Mouse (Mus musculus) liver, postnatal 0 days (tissue): ENCODE data around the gene Otop1. TPM values are rescaled to one million over a fixed set of nuclear protein-coding genes. Genes with fewer than 3 reads are reported as not detected.

Experiments
- ATAC-seq: fragments of 200-750 bp; cut with Nextera tagmentation; 2 replicates; pipeline ENCODE4 v1.8.0; 2017; ENCODE audit warnings: mild to moderate bottlenecking, moderate library complexity
- DNase-seq: peaks from one replicate; pipeline ENCODE4 v3.0.0-alpha.2; 2016
- H3K27ac ChIP-seq: fragments of 300-500 bp; sonication (generic); 2 replicates; pipeline ENCODE4 v1.5.1; 2014; ENCODE audit warnings: antibody characterized with exemption, moderate library complexity, mild to moderate bottlenecking, low read depth
- H3K27me3 ChIP-seq: fragments of 300-500 bp; sonication (generic); 2 replicates; pipeline ENCODE4 v1.6.1; 2014; ENCODE audit warnings: low read length, control low read depth, mixed read lengths; ENCODE audit not compliant: insufficient read depth
- H3K36me3 ChIP-seq: fragments of 300-500 bp; sonication (generic); replicated peaks from 2 replicates; pipeline ENCODE4 v1.6.1; 2014; ENCODE audit warnings: mild to moderate bottlenecking, control low read depth, low read length, moderate library complexity, mixed read lengths; ENCODE audit not compliant: insufficient read depth
- H3K4me1 ChIP-seq: fragments of 300-500 bp; sonication (generic); 2 replicates; pipeline ENCODE4 v1.6.1; 2014; ENCODE audit warnings: antibody characterized with exemption, mild to moderate bottlenecking, control low read depth; ENCODE audit not compliant: insufficient read depth
- H3K4me2 ChIP-seq: fragments of 300-500 bp; sonication (generic); 2 replicates; pipeline ENCODE4 v1.6.1; 2014; ENCODE audit warnings: low read depth, mild to moderate bottlenecking, low read length, moderate library complexity, mixed read lengths
- H3K4me3 ChIP-seq: fragments of 300-500 bp; sonication (generic); 2 replicates; pipeline ENCODE4 v1.5.1; 2014; ENCODE audit warnings: low read depth, low read length
- H3K9ac ChIP-seq: fragments of 300-500 bp; sonication (generic); replicated peaks from 2 replicates; pipeline ENCODE4 v1.6.1; 2014; ENCODE audit warnings: mild to moderate bottlenecking, moderate library complexity
- H3K9me3 ChIP-seq: fragments of 300-500 bp; sonication (generic); 2 replicates; pipeline ENCODE4 v1.6.1; 2016; ENCODE audit warnings: mild to moderate bottlenecking, control low read depth, low read length, mixed read lengths
- CTCF ChIP-seq: sonication (generic); IDR thresholded peaks from 2 replicates; pipeline ENCODE4 v1.5.1; 2016; ENCODE audit warnings: antibody characterized with exemption, low read depth
- EP300 ChIP-seq: IDR thresholded peaks from 2 replicates; pipeline ENCODE4 v1.6.1; 2016; ENCODE audit warnings: antibody characterized with exemption, low read depth, mild to moderate bottlenecking
- WGBS: fragments of 180-500 bp; shearing (Covaris S2); extraction: QIAGEN DNeasy Blood & Tissue Kit; methylation state at CpG from one replicate; pipeline ENCODE4 v1.1.7; 2014; ENCODE audit not compliant: insufficient replicate concordance; 5-methylcytosine and 5-hydroxymethylcytosine counted together
- polyA plus RNA-seq: library from polyadenylated mRNA; unstranded; fragments of >200 nt; fragmentation: Nextera tagmentation; extraction: Ambion mirVana; gene quantifications from 2 replicates; pipeline ENCODE4 v1.2.1, GENCODE M21; 2015

The Otop1 gene
- polyA plus RNA-seq, 1 experiment from 2014 or later, result not detected

DNA sequence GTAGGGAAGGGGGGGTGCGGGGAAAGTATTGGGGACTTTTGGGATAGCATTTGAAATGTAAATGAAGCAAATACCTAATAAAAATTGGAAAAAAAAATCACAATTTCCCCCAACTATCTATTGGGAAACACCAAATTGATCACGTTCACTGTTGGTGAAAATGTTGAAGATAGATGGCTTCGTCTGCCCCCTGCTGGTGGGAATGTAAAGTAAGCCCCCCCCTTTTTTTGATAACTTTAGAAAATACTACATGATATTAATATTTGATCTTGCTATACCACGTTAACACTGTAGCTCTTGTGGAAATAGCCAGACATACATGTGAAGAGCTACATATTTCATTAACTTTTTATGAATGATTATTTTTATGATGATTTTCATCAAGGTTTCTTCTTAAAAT, 20.6 kb upstream of the Otop1 start:
- no peak overlapping the region for H3K9ac ChIP-seq
- no peaks in the 10 kb centered on the region for H3K36me3 ChIP-seq
- H3K4me1 ChIP-seq, result 0 out of 2 replicates have a peak, but pooled peaks cover 2% of the 10 kb centered on the region
- no peak for ATAC-seq
- TF ChIP-seq CTCF, result peak; percentile 55
- TF ChIP-seq EP300, result no peak
- no peak overlapping the region for H3K4me3 ChIP-seq
- H3K9me3 ChIP-seq, result no peaks in the 10 kb centered on the region
- WGBS, result 33% methylated on average over 4 of the region's 4 CpGs
- no peak overlapping the region for H3K4me2 ChIP-seq
- H3K27ac ChIP-seq, result no peak overlapping the region
- DNase-seq, result no peak
- no peaks in the 10 kb centered on the region for H3K27me3 ChIP-seq

- Histone ChIP-seq H3K27ac (no peak overlapping the region), H3K4me2 (no peak overlapping the region), H3K36me3 (no peaks in the 10 kb centered on the region), H3K4me3 (no peak overlapping the region), H3K9ac (no peak overlapping the region), H3K27me3 (no peaks in the 10 kb centered on the region), H3K4me1 (peaks cover 2% of the 10 kb centered on the region; the same call in 1 of the 2 replicates), H3K9me3 (no peaks in the 10 kb centered on the region)
- TF ChIP-seq EP300 (no peak), CTCF (no peak)
- 34% methylated on average over 3 of the region's 3 CpGs for WGBS
- ATAC-seq (no peak), DNase-seq (no peak)
Observed at GRCm38 (mm10) chr5:38255644-38256043, 20.1 kb upstream of the Otop1 start.

GRCm38 (mm10) chr5:38256551-38256950, 19.2 kb upstream of the Otop1 start:
- ATAC-seq (no peak), DNase-seq (no peak)
- Histone ChIP-seq H3K27ac (no peak overlapping the region), H3K27me3 (no peaks in the 10 kb centered on the region), H3K4me3 (no peak overlapping the region), H3K36me3 (no peaks in the 10 kb centered on the region), H3K9ac (no peak overlapping the region), H3K9me3 (no peaks in the 10 kb centered on the region), H3K4me1 (peaks cover 7% of the 10 kb centered on the region), H3K4me2 (no peak overlapping the region)
- 71% methylated on average over 1 of the region's 1 CpGs for WGBS
- TF ChIP-seq CTCF, result no peak

GRCm38 (mm10) chr5:38258034-38258772, 17.6 kb upstream of the Otop1 start:
- no peak for ATAC-seq
- no peak overlapping the region for H3K9ac ChIP-seq
- no peak for TF ChIP-seq CTCF
- no peak for TF ChIP-seq EP300
- DNase-seq, result no peak
- no peak overlapping the region for H3K4me3 ChIP-seq
- H3K9me3 ChIP-seq, result no peaks in the 10 kb centered on the region
- H3K27ac ChIP-seq, result no peak overlapping the region
- H3K27me3 ChIP-seq, result no peaks in the 10 kb centered on the region
- H3K4me1 ChIP-seq, result peaks cover 7% of the 10 kb centered on the region
- WGBS, result 84% methylated on average over 8 of the region's 8 CpGs
- H3K36me3 ChIP-seq, result peaks cover 10% of the 10 kb centered on the region
- no peak overlapping the region for H3K4me2 ChIP-seq

GRCm38 (mm10) chr5:38258773-38259146, 17.0 kb upstream of the Otop1 start:
- peaks cover 15% of the 10 kb centered on the region for H3K36me3 ChIP-seq
- no peak overlapping the region for H3K27ac ChIP-seq
- no peak overlapping the region for H3K9ac ChIP-seq
- no peaks in the 10 kb centered on the region for H3K9me3 ChIP-seq
- ATAC-seq (no peak), DNase-seq (no peak)
- H3K4me2 ChIP-seq, result no peak overlapping the region
- TF ChIP-seq EP300, result no peak
- no peak for TF ChIP-seq CTCF
- 90% methylated on average over 5 of the region's 5 CpGs for WGBS
- no peak overlapping the region for H3K4me3 ChIP-seq
- H3K27me3 ChIP-seq, result no peaks in the 10 kb centered on the region
- H3K4me1 ChIP-seq, result peaks cover 7% of the 10 kb centered on the region

DNA sequence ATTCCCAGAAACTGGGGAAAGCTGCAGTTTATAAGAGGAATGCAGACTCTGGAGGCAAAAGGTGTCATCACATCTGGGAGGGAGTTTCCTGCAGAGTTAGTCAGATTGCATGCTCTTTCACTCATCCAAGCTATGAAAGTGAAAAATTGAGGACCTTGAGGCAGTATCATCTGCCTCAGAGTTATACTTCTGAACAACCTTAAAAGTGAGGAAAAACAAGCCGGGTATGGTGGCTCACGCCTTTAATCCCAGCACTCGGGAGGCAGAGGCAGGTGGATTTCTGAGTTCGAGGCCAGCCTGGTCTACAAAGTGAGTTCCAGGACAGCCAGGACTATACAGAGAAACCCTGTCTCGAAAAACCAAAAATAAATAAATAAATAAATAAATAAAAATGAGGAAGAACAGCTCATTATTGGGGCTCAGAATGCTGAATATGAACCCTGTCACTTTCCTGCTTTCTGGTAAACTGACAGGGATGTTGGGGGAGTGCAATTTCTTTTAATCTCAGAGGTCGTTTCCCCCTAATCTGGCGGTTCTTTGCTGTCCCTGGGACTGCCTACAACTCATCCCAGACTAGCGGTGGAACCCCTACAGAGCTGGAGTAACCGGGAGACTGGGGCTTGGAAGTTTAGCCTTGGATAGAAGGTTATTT, 16.2 kb upstream of the Otop1 start:
- WGBS, result 27% methylated on average over 9 of the region's 9 CpGs
- H3K27ac ChIP-seq, result peak overlapping the region; percentile 85
- TF ChIP-seq CTCF, result no peak
- TF ChIP-seq EP300, result no peak

More for the DNA sequence above, 16.2 kb upstream of the Otop1 start:
- Histone ChIP-seq H3K36me3 (peaks cover 16% of the 10 kb centered on the region), H3K9me3 (no peaks in the 10 kb centered on the region), H3K4me2 (peak overlapping the region; percentile 85), H3K27me3 (no peaks in the 10 kb centered on the region), H3K9ac (peak overlapping the region; percentile 76), H3K4me3 (peak overlapping the region; percentile 74), H3K4me1 (peaks cover 7% of the 10 kb centered on the region)
- ATAC-seq, result no peak
- no peak for DNase-seq
